Mouse (Mus musculus): ENCODE data around the gene Npw. TPM values are rescaled to one million over a fixed set of nuclear protein-coding genes. Genes with fewer than 3 reads are reported as not detected.

Npw gene
- total and polyA plus RNA-seq, 2 experiments from 2014 or later, result 0.64 TPM; not detected in 1

DNA sequence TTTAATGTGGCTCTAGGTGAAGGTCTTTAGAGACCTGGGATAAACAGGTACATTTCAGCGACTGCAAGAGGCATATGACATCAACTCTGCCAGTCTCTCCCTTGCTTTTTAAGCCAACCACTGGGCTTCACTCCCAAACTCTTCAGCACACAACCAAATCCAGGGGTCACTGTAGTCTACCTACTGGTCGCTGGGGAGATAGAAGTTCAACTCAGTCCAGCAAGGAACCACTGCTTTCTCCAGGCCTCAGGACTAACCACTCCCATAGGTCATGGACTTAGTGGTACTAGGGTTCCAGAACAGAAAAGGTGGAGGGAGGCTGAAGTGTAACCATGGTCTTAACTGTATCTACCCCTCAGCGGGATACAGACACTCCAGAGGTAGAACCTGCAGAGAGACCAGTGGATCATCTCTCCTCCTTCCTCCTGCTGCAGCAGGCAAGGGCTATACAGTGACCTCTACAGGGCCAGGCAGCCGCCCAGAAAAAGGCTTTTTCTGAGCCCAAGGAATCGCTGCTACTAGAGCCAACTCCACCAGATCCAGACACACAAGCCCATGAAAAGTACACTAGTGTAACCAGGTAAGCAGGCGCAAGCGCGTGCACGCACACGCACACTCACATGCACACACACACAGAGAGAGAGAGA is 9.4 kb downstream of the Npw start:
- no peaks in the 10 kb centered on the region for H3K27me3 ChIP-seq (ENCODE audit: insufficient read depth, low read length)
- H3K4me1 ChIP-seq (ENCODE audit: insufficient read depth), result peaks cover 4% of the 10 kb centered on the region; the same call in 1 of the 2 replicates
- H3K9me3 ChIP-seq (ENCODE audit: low read length), result no peaks in the 10 kb centered on the region
- H3K27ac ChIP-seq (ENCODE audit: low read depth, low read length), result no peak overlapping the region
- no peaks in the 10 kb centered on the region for H3K36me3 ChIP-seq (ENCODE audit: insufficient read depth)
- H3K4me3 ChIP-seq (ENCODE audit: low read depth, low read length), result peak overlapping the region; percentile 70
- H3K4me2 ChIP-seq (ENCODE audit: low read depth), result peak overlapping the region; percentile 99
- WGBS, result 73% methylated on average over 10 of the region's 10 CpGs
- ATAC-seq (no peak), DNase-seq (no peak)
- H3K9ac ChIP-seq, result no peak overlapping the region
- peak; percentile 13; the same call in 1 of the 2 replicates for TF ChIP-seq CTCF (IDR thresholded peaks at IDR 0.05; ENCODE audit: low read depth)

DNA sequence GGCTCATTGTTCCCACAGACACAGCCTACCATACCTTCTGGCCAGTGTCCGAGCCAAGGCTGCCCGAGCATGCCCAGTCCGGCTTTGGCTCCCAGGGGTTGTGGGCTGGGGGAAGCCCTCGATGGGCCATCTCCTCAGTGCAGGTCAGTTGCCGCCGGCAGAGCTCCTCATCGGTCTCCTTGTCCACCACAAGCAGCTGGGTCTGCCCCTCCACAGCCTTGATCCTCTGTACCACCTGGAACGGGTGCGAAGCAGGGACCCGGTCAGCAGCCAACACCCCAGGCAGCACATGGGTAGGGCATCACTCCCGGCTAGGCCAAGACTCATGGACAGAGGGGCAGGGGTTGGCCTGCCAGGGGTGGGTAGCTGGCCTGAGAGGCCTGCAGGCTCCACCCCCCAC is 10.8 kb downstream of the Npw start:
- H3K27me3 ChIP-seq (ENCODE audit: insufficient read depth, low read length), result no peaks in the 10 kb centered on the region
- H3K9ac ChIP-seq, result no peak overlapping the region
- H3K36me3 ChIP-seq (ENCODE audit: insufficient read depth), result no peaks in the 10 kb centered on the region
- 77% methylated on average over 11 of the region's 11 CpGs for WGBS
- H3K27ac ChIP-seq (ENCODE audit: low read depth, low read length), result no peak overlapping the region
- DNase-seq, result no peak
- TF ChIP-seq CTCF (IDR thresholded peaks at IDR 0.05; ENCODE audit: low read depth), result no peak
- peaks cover 4% of the 10 kb centered on the region; the same call in 1 of the 2 replicates for H3K4me1 ChIP-seq (ENCODE audit: insufficient read depth)
- H3K4me2 ChIP-seq (ENCODE audit: low read depth), result no peak overlapping the region
- no peaks in the 10 kb centered on the region for H3K9me3 ChIP-seq (ENCODE audit: low read length)
- ATAC-seq, result no peak
- no peak overlapping the region for H3K4me3 ChIP-seq (ENCODE audit: low read depth, low read length)

- H3K4me2 ChIP-seq (ENCODE audit: low read depth), result no peak overlapping the region
- H3K36me3 ChIP-seq (ENCODE audit: insufficient read depth), result no peaks in the 10 kb centered on the region
- H3K27ac ChIP-seq (ENCODE audit: low read depth, low read length), result no peak overlapping the region
- no peak overlapping the region for H3K4me3 ChIP-seq (ENCODE audit: low read depth, low read length)
- no peak for DNase-seq
- H3K27me3 ChIP-seq (ENCODE audit: insufficient read depth, low read length), result no peaks in the 10 kb centered on the region
- H3K9me3 ChIP-seq (ENCODE audit: low read length), result no peaks in the 10 kb centered on the region
- ATAC-seq, result no peak
- peaks cover 4% of the 10 kb centered on the region; the same call in 1 of the 2 replicates for H3K4me1 ChIP-seq (ENCODE audit: insufficient read depth)
- H3K9ac ChIP-seq, result no peak overlapping the region
- 81% methylated on average over 4 of the region's 4 CpGs for WGBS
- no peak for TF ChIP-seq CTCF (IDR thresholded peaks at IDR 0.05; ENCODE audit: low read depth)
These were observed 11.9 kb downstream of the Npw start for GRCm38 (mm10) chr17:24646381-24646780.

- H3K27me3 ChIP-seq (ENCODE audit: insufficient read depth, low read length), result no peaks in the 10 kb centered on the region
- peaks cover 4% of the 10 kb centered on the region; the same call in 1 of the 2 replicates for H3K4me1 ChIP-seq (ENCODE audit: insufficient read depth)
- ATAC-seq (no peak), DNase-seq (no peak)
- no peak overlapping the region for H3K4me3 ChIP-seq (ENCODE audit: low read depth, low read length)
- no peak overlapping the region for H3K4me2 ChIP-seq (ENCODE audit: low read depth)
- H3K9ac ChIP-seq, result no peak overlapping the region
- no peaks in the 10 kb centered on the region for H3K36me3 ChIP-seq (ENCODE audit: insufficient read depth)
- WGBS, result 78% methylated on average over 3 of the region's 3 CpGs
- 0 out of 2 replicates have a peak overlapping the region, but pooled peaks have one; percentile 15 for H3K27ac ChIP-seq (ENCODE audit: low read depth, low read length)
- H3K9me3 ChIP-seq (ENCODE audit: low read length), result no peaks in the 10 kb centered on the region
- no peak for TF ChIP-seq CTCF (IDR thresholded peaks at IDR 0.05; ENCODE audit: low read depth)
These were observed 12.3 kb downstream of the Npw start for GRCm38 (mm10) chr17:24645916-24646315.

GRCm38 (mm10) chr17:24644875-24645721 is 13.2 kb downstream of the Npw start:
- Histone ChIP-seq H3K4me2 (ENCODE audit: low read depth) (no peak overlapping the region), H3K27ac (ENCODE audit: low read depth, low read length) (no peak overlapping the region), H3K9ac (no peak overlapping the region), H3K4me3 (ENCODE audit: low read depth, low read length) (no peak overlapping the region), H3K36me3 (ENCODE audit: insufficient read depth) (peaks cover 4% of the 10 kb centered on the region; the same call in 1 of the 2 replicates), H3K9me3 (ENCODE audit: low read length) (no peaks in the 10 kb centered on the region), H3K27me3 (ENCODE audit: insufficient read depth, low read length) (no peaks in the 10 kb centered on the region), H3K4me1 (ENCODE audit: insufficient read depth) (peaks cover 4% of the 10 kb centered on the region; the same call in 1 of the 2 replicates)
- 82% methylated on average over 9 of the region's 9 CpGs for WGBS
- no peak for TF ChIP-seq CTCF (IDR thresholded peaks at IDR 0.05; ENCODE audit: low read depth)
- DNase-seq (no peak), ATAC-seq (no peak)

DNA sequence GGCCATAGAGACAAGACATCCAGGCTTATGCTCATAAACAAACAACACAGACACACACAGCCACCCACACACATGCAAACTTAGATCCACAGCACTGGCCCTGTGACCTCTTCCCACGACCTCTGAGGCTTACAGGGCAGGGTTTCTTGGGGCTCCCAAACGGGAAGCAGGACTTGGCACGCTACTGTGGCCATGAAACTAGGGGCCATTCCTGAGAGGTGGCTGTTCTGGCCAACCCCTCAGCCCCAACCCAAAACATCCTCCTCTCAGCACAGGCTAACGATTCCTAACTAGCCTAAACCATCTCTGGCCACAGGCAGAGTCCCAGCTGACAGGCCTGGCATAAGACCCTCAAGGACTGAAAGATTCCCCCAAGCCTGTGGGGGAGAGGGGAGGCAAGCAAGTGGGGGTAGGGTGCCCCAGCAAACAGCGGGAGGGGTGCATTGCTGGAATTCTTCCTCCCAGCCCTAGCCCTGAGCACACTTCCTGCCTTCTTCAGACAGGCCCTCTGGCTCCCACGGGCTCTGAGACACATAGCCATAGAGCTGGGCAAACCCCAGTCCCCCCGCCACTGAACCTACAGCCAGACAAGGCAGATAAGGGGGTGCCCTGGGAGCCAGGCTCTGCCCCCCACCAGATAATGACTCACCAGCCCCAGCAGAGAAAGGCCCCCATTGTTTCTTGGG is 14.1 kb downstream of the Npw start:
- Histone ChIP-seq H3K4me1 (ENCODE audit: insufficient read depth) (no peaks in the 10 kb centered on the region), H3K27ac (ENCODE audit: low read depth, low read length) (0 out of 2 replicates have a peak overlapping the region, but pooled peaks have one; percentile 15), H3K36me3 (ENCODE audit: insufficient read depth) (peaks cover 7% of the 10 kb centered on the region; the same call in 1 of the 2 replicates), H3K9me3 (ENCODE audit: low read length) (no peaks in the 10 kb centered on the region), H3K9ac (no peak overlapping the region), H3K27me3 (ENCODE audit: insufficient read depth, low read length) (no peaks in the 10 kb centered on the region), H3K4me2 (ENCODE audit: low read depth) (no peak overlapping the region), H3K4me3 (ENCODE audit: low read depth, low read length) (no peak overlapping the region)
- DNase-seq, result no peak
- WGBS, result 49% methylated on average over 7 of the region's 7 CpGs
- no peak for TF ChIP-seq CTCF (IDR thresholded peaks at IDR 0.05; ENCODE audit: low read depth)
- no peak for ATAC-seq

Measured in forebrain, postnatal 0 days (tissue).